22 mouse cellular contexts compared by ENCODE assay signal in genomic region chr5:129065301-129065700, GRCm38 (mm10). TPM values are rescaled to one million over a fixed set of nuclear protein-coding genes. Genes with fewer than 3 reads are reported as not detected.
DNase-seq lines count a peak whose midpoint lies in the region; ATAC-seq and TF ChIP-seq lines count a peak whose summit lies in the region.
"Had no signal": no experiment of that assay in that cellular context is flagged by ENCODE, and none has a peak within 500 bp of the region (broad histone marks: within the 10 kb centered on the region; RNA-seq: fewer than 3 reads in every experiment).

No protein-coding gene starts in this region.

- H3K4me1 ChIP-seq in E14TG2a.4 (replicated peaks; ENCODE audit: low read depth, low read length): peaks cover 50% of the 10 kb centered on the region

- no peaks in the 10 kb centered on the region for H3K9me3 ChIP-seq in E14TG2a.4 (ENCODE audit: low read length)
- H3K9me3 ChIP-seq: embryonic facial prominence, embryonic 10.5 days; heart, embryonic 13.5 days; stomach, embryonic 15.5 days had no signal

- ATAC-seq in megakaryocyte progenitor cell, adult 5-6 weeks (replicated peaks; ENCODE audit: poor library complexity): peak; percentile 37; the same call in 1 of the 2 replicates
- ATAC-seq: forebrain, embryonic 14.5 days; midbrain, embryonic 16.5 days had no signal

- no peak for TF ChIP-seq CTCF in E14TG2a.4 (conservative IDR thresholded peaks at IDR 0.05; ENCODE audit: low read length)

- intact Hi-C loops in left cerebral cortex, postnatal 10 days (cut with DNase I): loop anchor here (5.0 to 10.0 kb wide), 4 partner anchors 52 to 660 kb away; partner anchors contain the start of genes Nipsnap2 and Sfswap

- DNase-seq in heart, adult 11 months: peak; percentile 91
- no peak for DNase-seq in heart, adult 8-10 months (ENCODE audit: low spot score)
- DNase-seq in R1 (ENCODE audit: low read depth, low spot score): peak; percentile 92
- DNase-seq in cerebellum, postnatal 10 days: no peak
- no peak for DNase-seq in left cerebral cortex, postnatal 10 days (ENCODE audit: extremely low spot score in 1 of 2, low spot score in 2 of 2)
- no peak for DNase-seq in layer of hippocampus, adult 9-10 months (ENCODE audit: low spot score)
- DNase-seq: adrenal gland, adult 8-10 months; cerebellum, adult 11 months; cerebellum, postnatal 25 days; layer of hippocampus, postnatal 36 days; left cerebral cortex, postnatal 4 days; liver; right cerebral cortex, postnatal 25 days had no signal

- H3K4me3 ChIP-seq in E14TG2a.4 (replicated peaks; ENCODE audit: low read length): peak overlapping the region; percentile 71
- H3K4me3 ChIP-seq: embryonic facial prominence, embryonic 10.5 days; erythroblast, embryonic 14.5 days; heart, embryonic 13.5 days; stomach, embryonic 15.5 days had no signal

- H3K27me3 ChIP-seq in E14TG2a.4 (ENCODE audit: insufficient read depth, low read length): peaks cover 28% of the 10 kb centered on the region

- H3K36me3 ChIP-seq in E14TG2a.4 (ENCODE audit: insufficient read depth, low read length): no peaks in the 10 kb centered on the region
- H3K36me3 ChIP-seq: embryonic facial prominence, embryonic 10.5 days; heart, embryonic 13.5 days; stomach, embryonic 15.5 days had no signal

RNA-seq across cellular contexts. Expression of gene Adgrd1, which starts 31.2 kb away (rescaled TPM):
- total RNA-seq in heart, adult 8-10 months (2022): 1 to 10 TPM; 3.3 to 4.8 (median 4.1) TPM
- total RNA-seq in megakaryocyte progenitor cell, adult 5-6 weeks (2015): 0.15 and 0.59 TPM in 2 replicates
- total RNA-seq in megakaryocyte progenitor cell, adult 5-6 weeks (2017): 0.50 and 0.51 TPM in 2 replicates
- total RNA-seq in left cerebral cortex, postnatal 10 days (2021): 1 to 10 TPM; 1.1 to 1.2 TPM
- total RNA-seq: megakaryocyte, adult 5-6 weeks had no signal

RNA-seq across cellular contexts. Expression of gene Ran, which starts 45.4 kb away (rescaled TPM):
- total RNA-seq in heart, adult 8-10 months (2022): 100 to 1,000 TPM in 2 of 4 experiments, 10 to 100 TPM in 2; 97.6 to 107 (median 102) TPM
- total RNA-seq in megakaryocyte progenitor cell, adult 5-6 weeks (2015): 583 and 587 TPM in 2 replicates
- 525 and 594 TPM in 2 replicates for total RNA-seq in megakaryocyte progenitor cell, adult 5-6 weeks (2017)
- total RNA-seq in left cerebral cortex, postnatal 10 days (2021): 100 to 1,000 TPM; 157 to 172 TPM

RNA-seq across cellular contexts. Expression of gene Stx2, which starts 56.9 kb away (rescaled TPM):
- 10 to 100 TPM; 10.0 to 15.5 (median 12.4) TPM for total RNA-seq in heart, adult 8-10 months (2022)
- 12.6 and 19.4 TPM in 2 replicates for total RNA-seq in megakaryocyte progenitor cell, adult 5-6 weeks (2015)
- total RNA-seq in megakaryocyte progenitor cell, adult 5-6 weeks (2017): 24.3 and 26.0 TPM in 2 replicates
- 10 to 100 TPM; 26.5 to 31.0 TPM for total RNA-seq in left cerebral cortex, postnatal 10 days (2021)

Comparison
In these comparisons a context has a peak if more than half of its experiments do, and no peak if none do; other contexts are left out.
1. DNase-seq: peak in heart, adult 11 months (single experiment) and R1 (single experiment); none in heart, adult 8-10 months (single experiment), cerebellum, postnatal 10 days (0 of 2), left cerebral cortex, postnatal 10 days (0 of 2) and layer of hippocampus, adult 9-10 months (single experiment).